Mouse (Mus musculus) MEL (cell line): ENCODE measurements around the gene Macrod2.

Source experiments
- CTCF ChIP-seq, 3 experiments: IDR thresholded peaks in 2 of 3; conservative IDR thresholded peaks in 1 of 3; 2 replicates each; pipeline ENCODE4 v1.5.1; 2011 to 2012; ENCODE audit warnings: low read length in 3 of 3, low read depth in 2 of 3, mild to moderate bottlenecking in 2 of 3, improper control_type of control experiment in 1 of 3, inconsistent platforms in 1 of 3, mixed read lengths in 1 of 3, moderate library complexity in 1 of 3; ENCODE audit not compliant: control insufficient read depth in 1 of 3, insufficient read depth in 1 of 3, poor library complexity in 1 of 3, severe bottlenecking in 1 of 3
- ELF1 ChIP-seq: IDR thresholded peaks from 2 replicates; pipeline ENCODE4 v1.6.1; 2014; ENCODE audit warnings: low read depth, mild to moderate bottlenecking, inconsistent platforms, low read length, improper control_type of control experiment, moderate library complexity
- HCFC1 ChIP-seq: IDR thresholded peaks from 2 replicates; pipeline ENCODE4 v1.6.1; 2012; ENCODE audit warnings: low read depth, mild to moderate bottlenecking, inconsistent platforms, low read length, improper control_type of control experiment, moderate library complexity
- MAZ ChIP-seq: IDR thresholded peaks from 2 replicates; pipeline ENCODE4 v1.6.1; 2012; ENCODE audit warnings: low read depth, mild to moderate bottlenecking, inconsistent platforms, low read length, improper control_type of control experiment
- POLR2A ChIP-seq, 2 experiments: IDR thresholded peaks; 2 replicates each; pipeline ENCODE4 v1.6.1; 2011 to 2012; ENCODE audit warnings: low read length in 2 of 2, mild to moderate bottlenecking in 2 of 2, control low read depth in 1 of 2, improper control_type of control experiment in 1 of 2, low read depth in 1 of 2, moderate library complexity in 1 of 2; ENCODE audit not compliant: control insufficient read depth in 1 of 2, insufficient read depth in 1 of 2, poor library complexity in 1 of 2
- POLR2AphosphoS2 ChIP-seq: IDR thresholded peaks from 2 replicates; pipeline ENCODE4 v1.6.1; 2011; ENCODE audit warnings: low read length, improper control_type of control experiment
- UBTF ChIP-seq: IDR thresholded peaks from 2 replicates; pipeline ENCODE4 v1.6.1; 2012; ENCODE audit warnings: low read depth, mild to moderate bottlenecking, inconsistent platforms, low read length, improper control_type of control experiment, moderate library complexity, borderline replicate concordance; ENCODE audit not compliant: insufficient read depth
- USF1 ChIP-seq: IDR thresholded peaks from 2 replicates; pipeline ENCODE4 v1.6.1; 2014; ENCODE audit warnings: low read depth, mild to moderate bottlenecking, inconsistent platforms, low read length, improper control_type of control experiment, moderate library complexity
- ZKSCAN1 ChIP-seq: IDR thresholded peaks from 2 replicates; pipeline ENCODE4 v1.6.1; 2012; ENCODE audit warnings: low read depth, mild to moderate bottlenecking, inconsistent platforms, low read length, improper control_type of control experiment, moderate library complexity
- ZNF384 ChIP-seq: IDR thresholded peaks from 2 replicates; pipeline ENCODE4 v1.6.1; 2012; ENCODE audit warnings: low read depth, mild to moderate bottlenecking, inconsistent platforms, low read length, improper control_type of control experiment

- TF ChIP-seq MAZ (no peak), UBTF (no peak), USF1 (no peak), ELF1 (no peak), HCFC1 (no peak), POLR2A (IDR thresholded peaks at IDR 0.05; ENCODE audit: control insufficient read depth in 1 of 2, insufficient read depth in 1 of 2, low read depth in 1 of 2, low read length in 2 of 2, poor library complexity in 1 of 2) (no peak), CTCF (IDR thresholded peaks at IDR 0.05 in 2 of 3, conservative IDR thresholded peaks at IDR 0.05 in 1 of 3; ENCODE audit: control insufficient read depth in 1 of 3, insufficient read depth in 1 of 3, low read depth in 2 of 3, low read length in 3 of 3, poor library complexity in 1 of 3, severe bottlenecking in 1 of 3) (no peak), ZNF384 (no peak), POLR2AphosphoS2 (no peak), ZKSCAN1 (no peak)
These were observed 379.8 kb downstream of the Macrod2 start for GRCm38 (mm10) chr2:140774808-140775370.
